Mouse (Mus musculus): ENCODE measurements around the gene Prkcsh. TPM values are rescaled to one million over a fixed set of nuclear protein-coding genes. Genes with fewer than 3 reads are reported as not detected.

The Prkcsh gene
- polyA plus RNA-seq, 1 experiment from 2014 or later = 93.9 TPM

DNA sequence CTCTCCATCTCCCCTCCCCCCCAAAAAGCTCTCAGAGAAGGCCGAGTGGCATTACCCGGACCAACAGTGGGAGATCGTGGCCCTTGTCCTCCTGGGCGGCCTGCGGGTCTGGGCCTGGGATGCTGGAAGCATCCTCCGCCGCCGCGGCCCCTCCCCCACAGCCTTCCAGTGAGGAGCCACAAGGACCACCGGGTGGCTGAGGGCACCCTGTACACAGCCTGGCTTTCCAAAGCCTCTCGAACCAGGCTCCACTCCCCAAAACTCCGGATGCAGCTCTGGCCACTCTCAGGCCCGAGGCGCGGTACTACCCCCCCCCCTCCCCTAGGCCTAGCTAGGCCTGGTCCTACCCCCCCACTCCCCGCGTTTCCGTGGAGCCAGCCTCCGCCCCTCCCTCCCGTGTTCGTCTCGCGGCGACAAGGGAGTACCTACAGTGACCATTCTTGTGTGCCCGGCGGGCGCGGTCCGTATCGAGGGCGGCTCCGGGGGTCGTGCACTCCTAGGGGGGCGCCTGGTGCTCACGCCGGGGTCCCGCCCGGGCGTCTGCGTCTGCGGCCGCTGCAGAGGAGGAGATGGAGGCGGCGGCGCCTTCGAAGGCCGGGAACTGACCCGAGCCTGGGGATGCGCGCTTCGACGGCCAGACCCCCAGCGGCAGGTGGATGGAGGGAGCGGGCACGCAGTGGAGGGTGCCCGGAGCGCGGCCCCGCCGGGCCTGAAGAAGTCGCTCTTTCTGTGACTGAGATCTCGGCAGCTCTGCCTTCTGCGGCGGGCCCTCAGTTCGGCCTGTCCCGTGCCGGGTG lies 48.8 kb downstream of the Prkcsh start:
- H3K36me3 ChIP-seq (ENCODE audit: control insufficient read depth, insufficient read depth) = no peaks in the 10 kb centered on the region
- peak overlapping the region; percentile 90 for H3K4me3 ChIP-seq (replicated peaks; ENCODE audit: low read length)
- peak overlapping the region; percentile 93 for H3K4me2 ChIP-seq (ENCODE audit: low read length)
- peaks cover 40% of the 10 kb centered on the region for H3K4me1 ChIP-seq (replicated peaks; ENCODE audit: control insufficient read depth, insufficient read depth, low read length)
- H3K9me3 ChIP-seq (ENCODE audit: control insufficient read depth, low read length) = no peaks in the 10 kb centered on the region
- H3K9ac ChIP-seq (replicated peaks; ENCODE audit: low read depth, low read length) = peak overlapping the region; percentile 95
- peak; percentile 25 for ATAC-seq
- peak overlapping the region; percentile 96 for H3K27ac ChIP-seq (ENCODE audit: low read length)
- no peaks in the 10 kb centered on the region for H3K27me3 ChIP-seq (replicated peaks; ENCODE audit: control insufficient read depth, insufficient read depth, low read length)
- WGBS = under 1% methylated on average over 59 of the region's 67 CpGs

- under 1% methylated on average over 16 of the region's 28 CpGs for WGBS
- Histone ChIP-seq H3K4me3 (replicated peaks; ENCODE audit: low read length) (peak within 1 kb of the TSS; percentile 90), H3K9me3 (ENCODE audit: control insufficient read depth, low read length) (no peaks in the 10 kb centered on the region), H3K36me3 (ENCODE audit: control insufficient read depth, insufficient read depth) (peaks cover 2% of the 10 kb centered on the region; the same call in 1 of the 2 replicates), H3K27ac (ENCODE audit: low read length) (peak within 1 kb of the TSS; percentile 96), H3K9ac (replicated peaks; ENCODE audit: low read depth, low read length) (peak within 1 kb of the TSS; percentile 95), H3K27me3 (replicated peaks; ENCODE audit: control insufficient read depth, insufficient read depth, low read length) (no peaks in the 10 kb centered on the region), H3K4me1 (replicated peaks; ENCODE audit: control insufficient read depth, insufficient read depth, low read length) (peaks cover 40% of the 10 kb centered on the region), H3K4me2 (ENCODE audit: low read length) (peak within 1 kb of the TSS; percentile 93)
- peak; percentile 86 for ATAC-seq
Observed at GRCm38 (mm10) chr9:22051958-22052254, 49.3 kb downstream of the Prkcsh start, which contains the start of gene Elavl3. Elavl3 (minus strand) TSS chr9:22052023.

DNA sequence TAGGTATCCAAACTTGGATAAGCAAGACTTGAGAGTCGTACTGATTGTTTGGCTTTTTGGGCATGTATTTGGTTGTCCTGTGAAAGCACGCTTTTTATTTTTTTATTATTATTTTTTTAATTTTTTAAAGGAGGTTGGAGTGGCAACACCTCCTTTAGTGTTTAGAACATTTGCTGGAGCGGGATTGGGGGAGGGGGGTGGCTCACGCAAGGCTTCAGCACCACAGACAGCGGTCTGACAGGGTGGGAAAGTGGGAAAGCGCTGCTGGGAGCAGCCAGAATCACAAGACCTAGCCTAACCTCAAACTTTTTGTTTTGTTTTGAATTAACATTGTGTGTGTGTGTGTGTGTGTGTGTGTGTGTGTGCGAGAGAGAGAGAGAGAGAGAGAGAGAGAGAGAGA lies 51.1 kb downstream of the Prkcsh start:
- H3K36me3 ChIP-seq (ENCODE audit: control insufficient read depth, insufficient read depth) = peaks cover 6% of the 10 kb centered on the region; the same call in 1 of the 2 replicates
- H3K27ac ChIP-seq (ENCODE audit: low read length) = no peak overlapping the region
- peaks cover 23% of the 10 kb centered on the region for H3K4me1 ChIP-seq (replicated peaks; ENCODE audit: control insufficient read depth, insufficient read depth, low read length)
- H3K9me3 ChIP-seq (ENCODE audit: control insufficient read depth, low read length) = no peaks in the 10 kb centered on the region
- no peak overlapping the region for H3K4me3 ChIP-seq (replicated peaks; ENCODE audit: low read length)
- no peak overlapping the region for H3K4me2 ChIP-seq (ENCODE audit: low read length)
- no peaks in the 10 kb centered on the region for H3K27me3 ChIP-seq (replicated peaks; ENCODE audit: control insufficient read depth, insufficient read depth, low read length)
- H3K9ac ChIP-seq (replicated peaks; ENCODE audit: low read depth, low read length) = no peak overlapping the region
- ATAC-seq = no peak
- 39% methylated on average over 6 of the region's 7 CpGs for WGBS

DNA sequence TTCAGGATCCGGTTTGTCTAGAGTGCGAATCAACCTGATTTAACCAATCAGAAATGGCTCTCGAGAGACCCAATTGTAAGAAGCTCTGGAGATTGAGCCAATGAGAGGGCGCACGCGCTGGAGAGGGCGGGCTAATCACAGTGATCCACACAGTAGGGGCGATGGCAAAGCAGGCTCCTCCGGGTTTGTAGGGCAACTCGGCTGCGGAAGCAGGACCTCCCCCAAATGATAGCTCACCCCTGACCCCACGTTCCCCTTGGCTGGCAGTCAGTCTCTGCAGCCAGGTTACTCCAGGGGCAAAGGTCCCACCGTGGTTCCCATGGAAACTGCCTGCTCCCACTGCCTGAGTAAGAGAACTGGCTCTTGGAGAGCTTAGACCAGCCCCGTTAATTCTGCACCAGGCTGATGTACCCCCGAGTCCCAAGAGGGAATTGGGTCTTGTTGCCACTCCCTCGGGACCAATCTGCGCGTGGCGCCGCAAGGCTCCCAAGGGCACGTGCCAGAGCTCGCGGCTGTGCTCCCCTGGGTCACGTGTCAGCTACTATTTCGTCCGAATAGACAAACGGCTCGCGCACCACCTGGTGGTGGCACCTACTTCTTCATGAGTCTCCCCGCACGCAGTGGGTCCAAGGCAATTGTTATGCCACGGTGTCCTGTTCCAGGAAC lies 51.9 kb downstream of the Prkcsh start:
- Histone ChIP-seq H3K27me3 (replicated peaks; ENCODE audit: control insufficient read depth, insufficient read depth, low read length) (no peaks in the 10 kb centered on the region), H3K9ac (replicated peaks; ENCODE audit: low read depth, low read length) (no peak overlapping the region), H3K27ac (ENCODE audit: low read length) (no peak overlapping the region), H3K4me3 (replicated peaks; ENCODE audit: low read length) (peak overlapping the region; percentile 31), H3K4me1 (replicated peaks; ENCODE audit: control insufficient read depth, insufficient read depth, low read length) (peaks cover 14% of the 10 kb centered on the region), H3K4me2 (ENCODE audit: low read length) (peak overlapping the region; percentile 52), H3K9me3 (ENCODE audit: control insufficient read depth, low read length) (no peaks in the 10 kb centered on the region), H3K36me3 (ENCODE audit: control insufficient read depth, insufficient read depth) (peaks cover 11% of the 10 kb centered on the region)
- WGBS = 1% methylated on average over 32 of the region's 32 CpGs
- peak; percentile 36 for ATAC-seq

DNA sequence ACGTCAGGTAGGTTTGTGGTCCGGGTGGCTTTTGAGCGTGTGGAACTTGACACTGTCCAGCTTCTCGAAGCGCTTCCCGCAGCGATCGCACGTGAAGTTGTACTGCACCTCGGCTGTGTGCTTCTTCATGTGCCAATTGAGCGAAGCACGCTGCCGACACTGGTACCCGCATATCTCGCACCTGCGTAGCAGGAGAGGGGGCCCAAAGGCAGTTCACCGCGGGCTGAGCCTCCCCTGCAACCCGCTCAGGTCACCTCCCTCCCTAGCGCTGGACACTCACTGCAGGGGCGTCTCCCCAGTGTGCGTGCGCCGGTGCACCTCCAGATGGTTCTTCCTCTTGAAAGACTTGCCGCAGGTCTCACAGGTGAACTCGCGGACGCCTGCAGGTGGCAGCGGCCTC lies 53.1 kb downstream of the Prkcsh start:
- Histone ChIP-seq H3K4me2 (ENCODE audit: low read length) (no peak overlapping the region), H3K27ac (ENCODE audit: low read length) (no peak overlapping the region), H3K4me3 (replicated peaks; ENCODE audit: low read length) (no peak overlapping the region), H3K9me3 (ENCODE audit: control insufficient read depth, low read length) (no peaks in the 10 kb centered on the region), H3K27me3 (replicated peaks; ENCODE audit: control insufficient read depth, insufficient read depth, low read length) (no peaks in the 10 kb centered on the region), H3K4me1 (replicated peaks; ENCODE audit: control insufficient read depth, insufficient read depth, low read length) (peaks cover 10% of the 10 kb centered on the region), H3K36me3 (ENCODE audit: control insufficient read depth, insufficient read depth) (peaks cover 11% of the 10 kb centered on the region), H3K9ac (replicated peaks; ENCODE audit: low read depth, low read length) (no peak overlapping the region)
- 42% methylated on average over 29 of the region's 29 CpGs for WGBS
- no peak for ATAC-seq

GRCm38 (mm10) chr9:22056303-22056910 lies 53.8 kb downstream of the Prkcsh start:
- Histone ChIP-seq H3K4me2 (ENCODE audit: low read length) (no peak overlapping the region), H3K9me3 (ENCODE audit: control insufficient read depth, low read length) (no peaks in the 10 kb centered on the region), H3K27ac (ENCODE audit: low read length) (no peak overlapping the region), H3K36me3 (ENCODE audit: control insufficient read depth, insufficient read depth) (peaks cover 11% of the 10 kb centered on the region), H3K9ac (replicated peaks; ENCODE audit: low read depth, low read length) (no peak overlapping the region), H3K27me3 (replicated peaks; ENCODE audit: control insufficient read depth, insufficient read depth, low read length) (no peaks in the 10 kb centered on the region), H3K4me3 (replicated peaks; ENCODE audit: low read length) (no peak overlapping the region), H3K4me1 (replicated peaks; ENCODE audit: control insufficient read depth, insufficient read depth, low read length) (peaks cover 10% of the 10 kb centered on the region)
- no peak for ATAC-seq
- WGBS = 77% methylated on average over 9 of the region's 9 CpGs

DNA sequence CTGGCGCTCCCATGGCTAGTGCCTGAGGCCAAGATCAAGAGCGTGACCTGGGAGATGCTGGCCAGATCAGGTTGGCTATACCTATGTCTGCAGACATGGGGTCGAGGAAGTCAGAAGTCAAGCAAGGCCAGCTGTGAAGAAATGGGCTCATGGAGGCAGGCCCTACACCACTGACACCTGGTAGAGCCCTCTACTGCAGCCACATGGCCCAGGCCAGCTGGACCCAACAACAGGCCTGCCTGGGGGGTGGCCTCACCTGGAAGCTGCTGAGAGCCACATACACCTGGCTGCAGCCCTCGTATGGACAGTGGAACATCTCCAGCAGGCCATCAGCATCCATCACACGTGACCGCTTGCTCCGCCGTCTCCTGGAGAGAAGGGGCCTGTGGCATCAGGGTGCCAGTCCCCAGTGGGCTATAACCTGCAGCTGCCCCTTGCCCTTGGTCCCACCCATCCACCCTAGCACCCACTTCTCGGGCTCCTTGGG lies 54.5 kb downstream of the Prkcsh start:
- H3K27ac ChIP-seq (ENCODE audit: low read length) = no peak overlapping the region
- H3K36me3 ChIP-seq (ENCODE audit: control insufficient read depth, insufficient read depth) = peaks cover 11% of the 10 kb centered on the region
- H3K27me3 ChIP-seq (replicated peaks; ENCODE audit: control insufficient read depth, insufficient read depth, low read length) = no peaks in the 10 kb centered on the region
- no peak overlapping the region for H3K9ac ChIP-seq (replicated peaks; ENCODE audit: low read depth, low read length)
- H3K4me2 ChIP-seq (ENCODE audit: low read length) = no peak overlapping the region
- H3K4me3 ChIP-seq (replicated peaks; ENCODE audit: low read length) = no peak overlapping the region
- peaks cover 9% of the 10 kb centered on the region for H3K4me1 ChIP-seq (replicated peaks; ENCODE audit: control insufficient read depth, insufficient read depth, low read length)
- no peaks in the 10 kb centered on the region for H3K9me3 ChIP-seq (ENCODE audit: control insufficient read depth, low read length)
- 95% methylated on average over 9 of the region's 9 CpGs for WGBS
- no peak for ATAC-seq

GRCm38 (mm10) chr9:22058011-22058424 lies 55.4 kb downstream of the Prkcsh start:
- 85% methylated on average over 9 of the region's 9 CpGs for WGBS
- H3K4me1 ChIP-seq (replicated peaks; ENCODE audit: control insufficient read depth, insufficient read depth, low read length) = peaks cover 6% of the 10 kb centered on the region
- no peak overlapping the region for H3K9ac ChIP-seq (replicated peaks; ENCODE audit: low read depth, low read length)
- H3K9me3 ChIP-seq (ENCODE audit: control insufficient read depth, low read length) = no peaks in the 10 kb centered on the region
- no peak for ATAC-seq
- no peak overlapping the region for H3K4me2 ChIP-seq (ENCODE audit: low read length)
- H3K27me3 ChIP-seq (replicated peaks; ENCODE audit: control insufficient read depth, insufficient read depth, low read length) = no peaks in the 10 kb centered on the region
- no peak overlapping the region for H3K27ac ChIP-seq (ENCODE audit: low read length)
- H3K36me3 ChIP-seq (ENCODE audit: control insufficient read depth, insufficient read depth) = peaks cover 13% of the 10 kb centered on the region
- H3K4me3 ChIP-seq (replicated peaks; ENCODE audit: low read length) = no peak overlapping the region

GRCm38 (mm10) chr9:22061339-22061738 lies 58.7 kb downstream of the Prkcsh start:
- H3K36me3 ChIP-seq (ENCODE audit: control insufficient read depth, insufficient read depth) = peaks cover 27% of the 10 kb centered on the region
- ATAC-seq = no peak
- H3K9ac ChIP-seq (replicated peaks; ENCODE audit: low read depth, low read length) = no peak overlapping the region
- 72% methylated on average over 2 of the region's 2 CpGs for WGBS
- no peak overlapping the region for H3K27ac ChIP-seq (ENCODE audit: low read length)
- no peaks in the 10 kb centered on the region for H3K27me3 ChIP-seq (replicated peaks; ENCODE audit: control insufficient read depth, insufficient read depth, low read length)
- H3K4me3 ChIP-seq (replicated peaks; ENCODE audit: low read length) = no peak overlapping the region
- no peak overlapping the region for H3K4me2 ChIP-seq (ENCODE audit: low read length)
- no peaks in the 10 kb centered on the region for H3K4me1 ChIP-seq (replicated peaks; ENCODE audit: control insufficient read depth, insufficient read depth, low read length)
- H3K9me3 ChIP-seq (ENCODE audit: control insufficient read depth, low read length) = no peaks in the 10 kb centered on the region
